Mouse (Mus musculus) CH12.LX (cell line): ENCODE data around the gene Polm.

Experiments used
- BHLHE40 ChIP-seq: IDR thresholded peaks from 2 replicates; pipeline ENCODE4 v1.6.1; 2011; ENCODE audit warnings: mild to moderate bottlenecking, low read depth, low read length, improper control_type of control experiment
- CHD1 ChIP-seq: IDR thresholded peaks from 2 replicates; pipeline ENCODE4 v1.6.1; 2012; ENCODE audit warnings: low read depth, low read length, improper control_type of control experiment, inconsistent platforms
- CTCF ChIP-seq, 2 experiments: IDR thresholded peaks in 1 of 2; conservative IDR thresholded peaks in 1 of 2; 2 replicates each; pipeline ENCODE4 v1.5.1; 2011 to 2012; ENCODE audit warnings: low read depth in 2 of 2, low read length in 2 of 2, improper control_type of control experiment in 1 of 2, inconsistent platforms in 1 of 2, mild to moderate bottlenecking in 1 of 2, moderate library complexity in 1 of 2
- MAX ChIP-seq: IDR thresholded peaks from 2 replicates; pipeline ENCODE4 v1.6.1; 2011; ENCODE audit warnings: low read length, improper control_type of control experiment
- POLR2A ChIP-seq: IDR thresholded peaks from 2 replicates; pipeline ENCODE4 v1.6.1; 2011; ENCODE audit warnings: low read depth, mild to moderate bottlenecking, improper control_type of control experiment, low read length
- USF1 ChIP-seq: IDR thresholded peaks from 2 replicates; pipeline ENCODE4 v1.6.1; 2014; ENCODE audit warnings: low read depth, mild to moderate bottlenecking, inconsistent platforms, low read length, improper control_type of control experiment

- no peak for TF ChIP-seq POLR2A
- no peak for TF ChIP-seq USF1
- no peak for TF ChIP-seq CTCF (conservative IDR thresholded peaks at IDR 0.05 in 1 of 2, IDR thresholded peaks at IDR 0.05 in 1 of 2; ENCODE audit: low read depth in 2 of 2, low read length in 2 of 2)
- TF ChIP-seq CHD1: no peak
- no peak for TF ChIP-seq MAX
- no peak for TF ChIP-seq BHLHE40
Measured at GRCm38 (mm10) chr11:5869331-5869730, 31.5 kb upstream of the Polm start.
